Mouse (Mus musculus) forebrain, postnatal 0 days (tissue): ENCODE results near the gene Ndufaf4. TPM values are rescaled to one million over a fixed set of nuclear protein-coding genes. Genes with fewer than 3 reads are reported as not detected.
A peak's percentile ranks its signal among the peaks of the same experiment; 100 is the strongest.

Experiments
- ATAC-seq: fragments of 200-750 bp; cut with Nextera tagmentation; 2 replicates; pipeline ENCODE4 v1.8.0; 2017; ENCODE audit warnings: mild to moderate bottlenecking, moderate library complexity
- DNase-seq: peaks from one replicate; pipeline ENCODE4 v3.0.0-alpha.2; 2015
- H3K27ac ChIP-seq: fragments of 300-500 bp; sonication (generic); 2 replicates; pipeline ENCODE4 v1.5.1; 2014; ENCODE audit warnings: low read depth, mild to moderate bottlenecking, antibody characterized with exemption, low read length, moderate library complexity, mixed read lengths
- H3K27me3 ChIP-seq: fragments of 300-500 bp; sonication (generic); 2 replicates; pipeline ENCODE4 v1.6.1; 2014; ENCODE audit warnings: mild to moderate bottlenecking, low read length, mixed read lengths; ENCODE audit not compliant: insufficient read depth
- H3K36me3 ChIP-seq: fragments of 300-500 bp; sonication (generic); 2 replicates; pipeline ENCODE4 v1.6.1; 2014; ENCODE audit warnings: mild to moderate bottlenecking, moderate library complexity; ENCODE audit not compliant: insufficient read depth
- H3K4me1 ChIP-seq: fragments of 300-500 bp; sonication (generic); 2 replicates; pipeline ENCODE4 v1.6.1; 2014; ENCODE audit warnings: antibody characterized with exemption; ENCODE audit not compliant: insufficient read depth
- H3K4me2 ChIP-seq: fragments of 300-500 bp; sonication (generic); 2 replicates; pipeline ENCODE4 v1.6.1; 2014; ENCODE audit warnings: low read depth, mild to moderate bottlenecking, moderate library complexity
- H3K4me3 ChIP-seq: fragments of 300-500 bp; sonication (generic); 2 replicates; pipeline ENCODE4 v1.5.1; 2014; ENCODE audit warnings: low read depth, low read length, mixed read lengths
- H3K9ac ChIP-seq: fragments of 300-500 bp; sonication (generic); 2 replicates; pipeline ENCODE4 v1.6.1; 2014; ENCODE audit warnings: mild to moderate bottlenecking
- H3K9me3 ChIP-seq: fragments of 300-500 bp; sonication (generic); 2 replicates; pipeline ENCODE4 v1.6.1; 2016; ENCODE audit warnings: low read length
- CTCF ChIP-seq: sonication (generic); IDR thresholded peaks from 2 replicates; pipeline ENCODE4 v1.5.1; 2016; ENCODE audit warnings: antibody characterized with exemption, control low read depth, low read depth
- WGBS: fragments of 180-500 bp; shearing (Covaris S2); extraction: QIAGEN DNeasy Blood & Tissue Kit; methylation state at CpG from one replicate; pipeline ENCODE4 v1.1.7; 2014; 5-methylcytosine and 5-hydroxymethylcytosine counted together
- polyA plus RNA-seq: library from polyadenylated mRNA; unstranded; fragments of >200 nt; fragmentation: Nextera tagmentation; extraction: Ambion mirVana; gene quantifications from 2 replicates; pipeline ENCODE4 v1.2.1, GENCODE M21; 2015
- total RNA-seq: library from RNA; depleted of rRNA; stranded (reverse); fragments of >200 nt; gene quantifications from 2 replicates; pipeline ENCODE4 v1.2.3, GENCODE M21; 2014

Gene Ndufaf4
- total and polyA plus RNA-seq, 2 experiments from 2014 or later, result 27.5 to 71.1 TPM

DNA sequence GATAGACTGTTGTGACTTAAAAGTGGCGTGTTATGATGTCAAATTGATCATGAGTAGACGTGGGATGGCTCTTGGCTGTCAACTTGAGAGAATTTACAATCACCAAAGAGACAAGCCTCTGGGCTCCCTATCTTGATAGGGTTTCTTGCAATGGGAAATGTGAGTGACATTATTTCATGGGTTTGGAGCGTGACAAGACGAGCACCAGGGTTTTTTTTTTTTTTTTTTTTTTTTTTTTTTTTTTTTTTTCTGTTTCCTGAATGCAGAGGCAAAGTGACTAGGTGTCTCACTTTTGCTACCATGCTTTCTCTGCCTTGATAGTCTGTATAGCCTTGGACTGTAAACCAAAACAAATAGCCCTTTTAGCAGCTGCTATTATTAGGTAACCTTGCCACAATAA lies 3.3 kb upstream of the Ndufaf4 start:
- Histone ChIP-seq H3K4me1 (0 out of 2 replicates have a peak, but pooled peaks cover 6% of the 10 kb centered on the region), H3K9ac (no peak overlapping the region), H3K36me3 (no peaks in the 10 kb centered on the region), H3K27ac (no peak overlapping the region), H3K4me3 (no peak overlapping the region), H3K4me2 (no peak overlapping the region), H3K9me3 (0 out of 2 replicates have a peak, but pooled peaks cover 5% of the 10 kb centered on the region), H3K27me3 (no peaks in the 10 kb centered on the region)
- TF ChIP-seq CTCF, result no peak
- DNase-seq (no peak), ATAC-seq (no peak)
- 84% methylated on average over 4 of the region's 4 CpGs for WGBS

GRCm38 (mm10) chr4:24896829-24897228 lies 1.1 kb upstream of the Ndufaf4 start:
- DNase-seq (peak; percentile 79), ATAC-seq (peak; percentile 34; the same call in 1 of the 2 replicates)
- TF ChIP-seq CTCF, result peak; percentile 74
- Histone ChIP-seq H3K27ac (no peak overlapping the region), H3K27me3 (no peaks in the 10 kb centered on the region), H3K9ac (no peak overlapping the region), H3K9me3 (no peaks in the 10 kb centered on the region), H3K4me1 (0 out of 2 replicates have a peak, but pooled peaks cover 6% of the 10 kb centered on the region), H3K4me2 (peak overlapping the region; percentile 54), H3K36me3 (peaks cover 10% of the 10 kb centered on the region), H3K4me3 (0 out of 2 replicates have a peak overlapping the region, but pooled peaks have one; percentile 84)
- WGBS, result 0% methylated on average over 1 of the region's 1 CpGs

DNA sequence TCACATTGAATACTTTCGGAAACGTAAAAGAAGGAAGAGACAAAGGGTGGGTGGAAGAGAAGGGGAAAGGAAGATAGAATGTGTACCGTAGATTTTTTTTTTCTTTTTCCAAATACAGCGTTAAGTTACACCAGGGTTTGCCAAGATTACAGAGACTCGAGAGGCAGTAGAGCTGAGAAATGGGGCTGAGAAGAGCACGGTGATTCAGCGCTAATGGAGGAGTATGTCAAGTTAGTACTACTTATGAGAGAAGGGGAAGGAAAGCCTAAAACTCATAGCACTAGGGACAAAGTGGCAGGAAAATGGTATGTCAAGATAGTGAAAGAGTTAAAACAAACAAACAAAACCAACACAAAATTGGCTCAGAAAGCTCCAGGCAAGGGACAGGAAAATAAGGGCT lies 532 bp upstream of the Ndufaf4 start:
- 10% methylated on average over 7 of the region's 7 CpGs for WGBS
- Histone ChIP-seq H3K9me3 (no peaks in the 10 kb centered on the region), H3K4me2 (peak overlapping the region; percentile 54), H3K4me3 (peak overlapping the region; percentile 84), H3K27ac (no peak overlapping the region), H3K4me1 (0 out of 2 replicates have a peak, but pooled peaks cover 6% of the 10 kb centered on the region), H3K9ac (peak overlapping the region; percentile 79), H3K36me3 (peaks cover 14% of the 10 kb centered on the region), H3K27me3 (no peaks in the 10 kb centered on the region)
- TF ChIP-seq CTCF, result no peak
- no peak for DNase-seq
- ATAC-seq, result peak; percentile 34

- TF ChIP-seq CTCF, result no peak
- peak; percentile 21 for DNase-seq
- Histone ChIP-seq H3K4me3 (peak overlapping the region; percentile 84), H3K36me3 (peaks cover 22% of the 10 kb centered on the region), H3K27ac (no peak overlapping the region), H3K9me3 (no peaks in the 10 kb centered on the region), H3K9ac (peak overlapping the region; percentile 79), H3K27me3 (no peaks in the 10 kb centered on the region), H3K4me1 (0 out of 2 replicates have a peak, but pooled peaks cover 6% of the 10 kb centered on the region), H3K4me2 (peak overlapping the region; percentile 54)
- 22% methylated on average over 8 of the region's 8 CpGs for WGBS
- ATAC-seq, result no peak
Observed at GRCm38 (mm10) chr4:24898636-24899035, 753 bp downstream of the Ndufaf4 start.

GRCm38 (mm10) chr4:24899146-24899545 lies 1.3 kb downstream of the Ndufaf4 start:
- Histone ChIP-seq H3K36me3 (peaks cover 22% of the 10 kb centered on the region), H3K27ac (no peak overlapping the region), H3K9ac (no peak overlapping the region), H3K27me3 (no peaks in the 10 kb centered on the region), H3K4me2 (peak overlapping the region; percentile 54), H3K4me1 (0 out of 2 replicates have a peak, but pooled peaks cover 6% of the 10 kb centered on the region), H3K4me3 (peak overlapping the region; percentile 84), H3K9me3 (no peaks in the 10 kb centered on the region)
- TF ChIP-seq CTCF, result no peak
- ATAC-seq, result no peak
- 26% methylated on average over 4 of the region's 4 CpGs for WGBS
- no peak for DNase-seq

- H3K27me3 ChIP-seq, result no peaks in the 10 kb centered on the region
- DNase-seq (peak; percentile 32), ATAC-seq (no peak)
- 66% methylated on average over 3 of the region's 3 CpGs for WGBS
- peaks cover 6% of the 10 kb centered on the region for H3K36me3 ChIP-seq
- no peak overlapping the region for H3K4me2 ChIP-seq
- H3K9ac ChIP-seq, result no peak overlapping the region
- H3K27ac ChIP-seq, result no peak overlapping the region
- no peak overlapping the region for H3K4me3 ChIP-seq
- H3K9me3 ChIP-seq, result no peaks in the 10 kb centered on the region
- no peaks in the 10 kb centered on the region for H3K4me1 ChIP-seq
- TF ChIP-seq CTCF, result peak; percentile 57
Observed at GRCm38 (mm10) chr4:24907745-24908144, 9.9 kb downstream of the Ndufaf4 start.

- Histone ChIP-seq H3K36me3 (no peaks in the 10 kb centered on the region), H3K4me2 (no peak overlapping the region), H3K9me3 (no peaks in the 10 kb centered on the region), H3K4me3 (no peak overlapping the region), H3K27ac (no peak overlapping the region), H3K4me1 (0 out of 2 replicates have a peak, but pooled peaks cover 5% of the 10 kb centered on the region), H3K27me3 (no peaks in the 10 kb centered on the region), H3K9ac (no peak overlapping the region)
- ATAC-seq (no peak), DNase-seq (no peak)
- no peak for TF ChIP-seq CTCF
- WGBS, result 90% methylated on average over 2 of the region's 2 CpGs
Observed at GRCm38 (mm10) chr4:24915631-24916030, 17.7 kb downstream of the Ndufaf4 start.
